Mouse (Mus musculus): ENCODE results near the gene Rnf216. TPM values are rescaled to one million over a fixed set of nuclear protein-coding genes. Genes with fewer than 3 reads are reported as not detected.
A peak's percentile ranks its signal among the peaks of the same experiment; 100 is the strongest.

Gene Rnf216
- polyA plus RNA-seq, 1 experiment from 2014 or later = 36.5 TPM

GRCm38 (mm10) chr5:143059958-143060357 is 52.8 kb downstream of the Rnf216 start:
- Histone ChIP-seq H3K4me3 (replicated peaks; ENCODE audit: low read length) (no peak overlapping the region), H3K4me1 (replicated peaks; ENCODE audit: control insufficient read depth, insufficient read depth, low read length) (peaks cover 8% of the 10 kb centered on the region), H3K4me2 (ENCODE audit: low read length) (no peak overlapping the region), H3K9ac (replicated peaks; ENCODE audit: low read depth, low read length) (no peak overlapping the region), H3K27me3 (replicated peaks; ENCODE audit: control insufficient read depth, insufficient read depth, low read length) (no peaks in the 10 kb centered on the region), H3K9me3 (ENCODE audit: control insufficient read depth, low read length) (no peaks in the 10 kb centered on the region), H3K36me3 (ENCODE audit: control insufficient read depth, insufficient read depth) (no peaks in the 10 kb centered on the region), H3K27ac (ENCODE audit: low read length) (no peak overlapping the region)
- no peak for ATAC-seq
- 100% methylated on average over 1 of the region's 1 CpGs for WGBS

GRCm38 (mm10) chr5:143059182-143059581 is 53.6 kb downstream of the Rnf216 start:
- H3K9ac ChIP-seq (replicated peaks; ENCODE audit: low read depth, low read length) = no peak overlapping the region
- H3K4me1 ChIP-seq (replicated peaks; ENCODE audit: control insufficient read depth, insufficient read depth, low read length) = peaks cover 8% of the 10 kb centered on the region
- no peaks in the 10 kb centered on the region for H3K36me3 ChIP-seq (ENCODE audit: control insufficient read depth, insufficient read depth)
- H3K4me2 ChIP-seq (ENCODE audit: low read length) = no peak overlapping the region
- H3K27me3 ChIP-seq (replicated peaks; ENCODE audit: control insufficient read depth, insufficient read depth, low read length) = no peaks in the 10 kb centered on the region
- no peaks in the 10 kb centered on the region for H3K9me3 ChIP-seq (ENCODE audit: control insufficient read depth, low read length)
- ATAC-seq = no peak
- H3K27ac ChIP-seq (ENCODE audit: low read length) = no peak overlapping the region
- no peak overlapping the region for H3K4me3 ChIP-seq (replicated peaks; ENCODE audit: low read length)

- 0 out of 2 replicates have a peak, but pooled peaks have one; percentile 26 for ATAC-seq
- Histone ChIP-seq H3K9me3 (ENCODE audit: control insufficient read depth, low read length) (no peaks in the 10 kb centered on the region), H3K27ac (ENCODE audit: low read length) (no peak overlapping the region), H3K36me3 (ENCODE audit: control insufficient read depth, insufficient read depth) (no peaks in the 10 kb centered on the region), H3K4me1 (replicated peaks; ENCODE audit: control insufficient read depth, insufficient read depth, low read length) (peaks cover 11% of the 10 kb centered on the region), H3K4me3 (replicated peaks; ENCODE audit: low read length) (no peak overlapping the region), H3K9ac (replicated peaks; ENCODE audit: low read depth, low read length) (no peak overlapping the region), H3K4me2 (ENCODE audit: low read length) (no peak overlapping the region), H3K27me3 (replicated peaks; ENCODE audit: control insufficient read depth, insufficient read depth, low read length) (no peaks in the 10 kb centered on the region)
Observed at GRCm38 (mm10) chr5:143058675-143059074, 54.1 kb downstream of the Rnf216 start.

- no peaks in the 10 kb centered on the region for H3K36me3 ChIP-seq (ENCODE audit: control insufficient read depth, insufficient read depth)
- ATAC-seq = 0 out of 2 replicates have a peak, but pooled peaks have one; percentile 10
- H3K27ac ChIP-seq (ENCODE audit: low read length) = peak overlapping the region; percentile 35
- no peaks in the 10 kb centered on the region for H3K27me3 ChIP-seq (replicated peaks; ENCODE audit: control insufficient read depth, insufficient read depth, low read length)
- H3K9ac ChIP-seq (replicated peaks; ENCODE audit: low read depth, low read length) = no peak overlapping the region
- no peak overlapping the region for H3K4me2 ChIP-seq (ENCODE audit: low read length)
- peaks cover 12% of the 10 kb centered on the region for H3K4me1 ChIP-seq (replicated peaks; ENCODE audit: control insufficient read depth, insufficient read depth, low read length)
- whole genome bisulfite sequencing = 56% methylated on average over 2 of the region's 2 CpGs
- H3K9me3 ChIP-seq (ENCODE audit: control insufficient read depth, low read length) = no peaks in the 10 kb centered on the region
- no peak overlapping the region for H3K4me3 ChIP-seq (replicated peaks; ENCODE audit: low read length)
Observed at GRCm38 (mm10) chr5:143058208-143058607, 54.6 kb downstream of the Rnf216 start.

- Histone ChIP-seq H3K9me3 (ENCODE audit: control insufficient read depth, low read length) (no peaks in the 10 kb centered on the region), H3K4me3 (replicated peaks; ENCODE audit: low read length) (no peak overlapping the region), H3K27me3 (replicated peaks; ENCODE audit: control insufficient read depth, insufficient read depth, low read length) (no peaks in the 10 kb centered on the region), H3K27ac (ENCODE audit: low read length) (peak overlapping the region; percentile 50), H3K4me1 (replicated peaks; ENCODE audit: control insufficient read depth, insufficient read depth, low read length) (peaks cover 12% of the 10 kb centered on the region), H3K9ac (replicated peaks; ENCODE audit: low read depth, low read length) (no peak overlapping the region), H3K36me3 (ENCODE audit: control insufficient read depth, insufficient read depth) (no peaks in the 10 kb centered on the region), H3K4me2 (ENCODE audit: low read length) (no peak overlapping the region)
- WGBS = 88% methylated on average over 1 of the region's 1 CpGs
- ATAC-seq = no peak
Observed at GRCm38 (mm10) chr5:143057753-143058152, 55.0 kb downstream of the Rnf216 start.

GRCm38 (mm10) chr5:143056191-143056880 is 56.5 kb downstream of the Rnf216 start:
- Histone ChIP-seq H3K4me2 (ENCODE audit: low read length) (no peak overlapping the region), H3K4me1 (replicated peaks; ENCODE audit: control insufficient read depth, insufficient read depth, low read length) (peaks cover 12% of the 10 kb centered on the region), H3K27me3 (replicated peaks; ENCODE audit: control insufficient read depth, insufficient read depth, low read length) (no peaks in the 10 kb centered on the region), H3K9ac (replicated peaks; ENCODE audit: low read depth, low read length) (no peak overlapping the region), H3K27ac (ENCODE audit: low read length) (no peak overlapping the region), H3K9me3 (ENCODE audit: control insufficient read depth, low read length) (no peaks in the 10 kb centered on the region), H3K36me3 (ENCODE audit: control insufficient read depth, insufficient read depth) (no peaks in the 10 kb centered on the region), H3K4me3 (replicated peaks; ENCODE audit: low read length) (no peak overlapping the region)
- ATAC-seq = no peak
- WGBS = 62% methylated on average over 4 of the region's 4 CpGs

- ATAC-seq = no peak
- Histone ChIP-seq H3K36me3 (ENCODE audit: control insufficient read depth, insufficient read depth) (no peaks in the 10 kb centered on the region), H3K27ac (ENCODE audit: low read length) (no peak overlapping the region), H3K4me3 (replicated peaks; ENCODE audit: low read length) (no peak overlapping the region), H3K4me2 (ENCODE audit: low read length) (no peak overlapping the region), H3K9me3 (ENCODE audit: control insufficient read depth, low read length) (no peaks in the 10 kb centered on the region), H3K27me3 (replicated peaks; ENCODE audit: control insufficient read depth, insufficient read depth, low read length) (no peaks in the 10 kb centered on the region), H3K9ac (replicated peaks; ENCODE audit: low read depth, low read length) (no peak overlapping the region), H3K4me1 (replicated peaks; ENCODE audit: control insufficient read depth, insufficient read depth, low read length) (peaks cover 12% of the 10 kb centered on the region)
- WGBS = 96% methylated on average over 3 of the region's 3 CpGs
Observed at GRCm38 (mm10) chr5:143055501-143056125, 57.2 kb downstream of the Rnf216 start.

- H3K4me2 ChIP-seq (ENCODE audit: low read length) = no peak overlapping the region
- no peak overlapping the region for H3K4me3 ChIP-seq (replicated peaks; ENCODE audit: low read length)
- no peak overlapping the region for H3K9ac ChIP-seq (replicated peaks; ENCODE audit: low read depth, low read length)
- no peaks in the 10 kb centered on the region for H3K9me3 ChIP-seq (ENCODE audit: control insufficient read depth, low read length)
- no peaks in the 10 kb centered on the region for H3K27me3 ChIP-seq (replicated peaks; ENCODE audit: control insufficient read depth, insufficient read depth, low read length)
- ATAC-seq = no peak
- H3K4me1 ChIP-seq (replicated peaks; ENCODE audit: control insufficient read depth, insufficient read depth, low read length) = peaks cover 18% of the 10 kb centered on the region
- H3K36me3 ChIP-seq (ENCODE audit: control insufficient read depth, insufficient read depth) = no peaks in the 10 kb centered on the region
- H3K27ac ChIP-seq (ENCODE audit: low read length) = no peak overlapping the region
- WGBS = 85% methylated on average over 2 of the region's 2 CpGs
Observed at GRCm38 (mm10) chr5:143054703-143055102, 58.1 kb downstream of the Rnf216 start.

GRCm38 (mm10) chr5:143053132-143053972 is 59.4 kb downstream of the Rnf216 start:
- Histone ChIP-seq H3K9me3 (ENCODE audit: control insufficient read depth, low read length) (no peaks in the 10 kb centered on the region), H3K36me3 (ENCODE audit: control insufficient read depth, insufficient read depth) (no peaks in the 10 kb centered on the region), H3K4me2 (ENCODE audit: low read length) (no peak overlapping the region), H3K27ac (ENCODE audit: low read length) (peak overlapping the region; percentile 25; the same call in 1 of the 2 replicates), H3K27me3 (replicated peaks; ENCODE audit: control insufficient read depth, insufficient read depth, low read length) (no peaks in the 10 kb centered on the region), H3K4me1 (replicated peaks; ENCODE audit: control insufficient read depth, insufficient read depth, low read length) (peaks cover 29% of the 10 kb centered on the region), H3K9ac (replicated peaks; ENCODE audit: low read depth, low read length) (no peak overlapping the region), H3K4me3 (replicated peaks; ENCODE audit: low read length) (no peak overlapping the region)
- 51% methylated on average over 5 of the region's 5 CpGs for WGBS
- no peak for ATAC-seq
